Mouse (Mus musculus) embryonic facial prominence, embryonic 14.5 days (tissue): ENCODE measurements around the gene Pnma1. TPM values are rescaled to one million over a fixed set of nuclear protein-coding genes. Genes with fewer than 3 reads are reported as not detected.
"Not testable (repeated sequence)": the region's sequence is repeated elsewhere in the genome, so short reads cannot be mapped to it uniquely, and the experiment has no call there.

Source experiments
- ATAC-seq: fragments of 200-750 bp; cut with Nextera tagmentation; 2 replicates; pipeline ENCODE4 v1.8.0; 2017; ENCODE audit warnings: low read depth, moderate number of reproducible peaks, moderate TSS enrichment
- DNase-seq: peaks from one replicate; pipeline ENCODE4 v3.0.0-alpha.2; 2015; ENCODE audit warnings: low spot score
- H3K27ac ChIP-seq: fragments of 300-500 bp; sonication (generic); replicated peaks from 2 replicates; pipeline ENCODE4 v1.5.1; 2014; ENCODE audit warnings: low read depth, mild to moderate bottlenecking, low read length, moderate library complexity
- H3K27me3 ChIP-seq: fragments of 300-500 bp; sonication (generic); replicated peaks from 2 replicates; pipeline ENCODE4 v1.6.1; 2014; ENCODE audit warnings: low read length; ENCODE audit not compliant: control insufficient read depth, insufficient read depth
- H3K36me3 ChIP-seq: fragments of 300-500 bp; sonication (generic); 2 replicates; pipeline ENCODE4 v1.6.1; 2014; ENCODE audit warnings: low read length, mixed read lengths; ENCODE audit not compliant: control insufficient read depth, insufficient read depth
- H3K4me1 ChIP-seq: fragments of 300-500 bp; sonication (generic); 2 replicates; pipeline ENCODE4 v1.6.1; 2014; ENCODE audit warnings: antibody characterized with exemption, low read length; ENCODE audit not compliant: control insufficient read depth, insufficient read depth
- H3K4me2 ChIP-seq: fragments of 300-500 bp; sonication (generic); 2 replicates; pipeline ENCODE4 v1.6.1; 2014; ENCODE audit warnings: low read depth, mild to moderate bottlenecking, low read length, moderate library complexity, mixed read lengths
- H3K4me3 ChIP-seq: fragments of 300-500 bp; sonication (generic); 2 replicates; pipeline ENCODE4 v1.5.1; 2014; ENCODE audit warnings: low read depth, mild to moderate bottlenecking, low read length
- H3K9ac ChIP-seq: fragments of 300-500 bp; sonication (generic); 2 replicates; pipeline ENCODE4 v1.6.1; 2014; ENCODE audit warnings: low read depth, mild to moderate bottlenecking, low read length, moderate library complexity, mixed read lengths
- H3K9me3 ChIP-seq: fragments of 300-500 bp; sonication (generic); 2 replicates; pipeline ENCODE4 v1.6.1; 2016; ENCODE audit warnings: low read length; ENCODE audit not compliant: control insufficient read depth
- WGBS: fragments of 180-500 bp; shearing (Covaris S2); extraction: QIAGEN DNeasy Blood & Tissue Kit; methylation state at CpG from one replicate; pipeline ENCODE4 v1.1.7; 2014; 5-methylcytosine and 5-hydroxymethylcytosine counted together
- polyA plus RNA-seq: library from polyadenylated mRNA; unstranded; fragments of >200 nt; fragmentation: Nextera tagmentation; extraction: Ambion mirVana; gene quantifications from 2 replicates; pipeline ENCODE4 v1.2.1, GENCODE M21; 2014

The Pnma1 gene
- polyA plus RNA-seq, 1 experiment from 2014 or later, result 1.4 TPM

DNA sequence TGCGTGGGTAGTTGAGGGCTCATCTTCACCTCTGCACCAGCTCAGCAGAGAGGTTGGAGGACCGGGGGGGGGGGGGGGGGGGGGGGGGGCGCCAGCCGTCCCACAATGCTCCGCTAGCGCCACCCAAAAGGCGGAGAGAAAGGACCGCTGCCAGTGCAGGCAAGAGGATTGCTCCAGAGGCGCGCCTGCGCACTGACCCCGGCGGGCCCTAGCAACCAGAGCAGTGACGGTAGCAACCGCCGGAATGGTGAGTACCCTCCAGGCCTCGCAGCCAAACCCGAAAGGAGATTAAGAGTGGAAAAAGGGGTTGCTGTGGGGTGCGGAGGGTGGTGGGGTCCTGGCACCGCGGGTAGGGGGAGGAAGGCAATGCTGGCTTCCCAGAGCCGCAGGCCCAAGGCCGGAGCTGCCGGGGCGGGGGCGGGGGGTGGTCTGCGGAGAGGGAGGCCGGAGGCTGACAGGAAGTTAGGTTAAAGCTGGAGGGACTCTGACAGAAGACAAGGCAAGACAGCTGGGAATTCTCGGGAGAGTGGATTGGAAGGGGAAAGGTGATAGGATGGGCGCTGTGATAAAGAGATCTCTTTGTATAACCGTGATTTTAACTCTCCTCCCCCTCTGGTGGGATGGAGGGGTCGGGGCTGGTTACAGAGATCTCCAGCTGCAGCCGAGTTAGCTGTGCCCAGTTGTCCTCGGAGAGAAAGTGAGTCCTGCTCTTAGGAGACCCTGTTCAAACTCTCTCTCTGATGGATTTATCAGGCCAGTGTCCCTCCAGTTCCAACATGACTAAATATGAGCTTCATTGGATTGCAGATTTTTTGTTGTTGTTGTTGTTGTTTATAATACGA is 33.9 kb downstream of the Pnma1 start, which contains the start of gene Dnal1:
Dnal1 (plus strand) TSS at position 214 of the 842 bp plus-strand sequence.
- Histone ChIP-seq H3K4me1 (peaks cover 7% of the 10 kb centered on the region; the same call in 1 of the 2 replicates), H3K36me3 (no peaks in the 10 kb centered on the region), H3K27me3 (no peaks in the 10 kb centered on the region), H3K4me2 (peak within 1 kb of the TSS; percentile 75), H3K9ac (peak within 1 kb of the TSS; percentile 76), H3K4me3 (peak within 1 kb of the TSS; percentile 71), H3K9me3 (no peaks in the 10 kb centered on the region), H3K27ac (0 out of 2 replicates have a peak within 1 kb of the TSS, but pooled peaks have one; percentile 39)
- WGBS, result 2% methylated on average over 27 of the region's 35 CpGs
- DNase-seq (peak; percentile 97), ATAC-seq (peak; percentile 99)

DNA sequence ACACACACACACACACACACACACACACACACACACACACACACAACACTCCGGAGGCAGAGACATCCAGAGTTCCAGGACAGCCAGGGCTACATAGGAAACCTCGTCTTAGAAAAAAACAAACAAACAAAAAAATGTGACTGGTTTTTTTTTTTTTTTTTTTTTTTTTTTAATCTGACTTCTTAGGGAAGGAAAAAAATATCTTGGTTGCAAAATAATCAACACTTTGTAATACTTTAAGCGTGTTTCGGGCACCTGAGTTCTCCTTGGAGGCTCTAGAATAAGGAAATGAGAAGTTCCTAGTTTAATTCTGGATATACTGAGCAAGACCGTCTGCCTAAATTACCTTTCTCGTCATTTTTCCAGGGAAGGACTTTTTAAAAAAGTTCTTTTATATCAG is 34.6 kb downstream of the Pnma1 start:
- Histone ChIP-seq H3K4me2 (peak overlapping the region; percentile 75), H3K27me3 (no peaks in the 10 kb centered on the region), H3K27ac (no peak overlapping the region), H3K4me3 (peak overlapping the region; percentile 71), H3K36me3 (no peaks in the 10 kb centered on the region), H3K9ac (peak overlapping the region; percentile 14; the same call in 1 of the 2 replicates), H3K4me1 (peaks cover 7% of the 10 kb centered on the region; the same call in 1 of the 2 replicates), H3K9me3 (no peaks in the 10 kb centered on the region)
- ATAC-seq, result no peak
- 40% methylated on average over 6 of the region's 6 CpGs for WGBS
- no peak for DNase-seq

DNA sequence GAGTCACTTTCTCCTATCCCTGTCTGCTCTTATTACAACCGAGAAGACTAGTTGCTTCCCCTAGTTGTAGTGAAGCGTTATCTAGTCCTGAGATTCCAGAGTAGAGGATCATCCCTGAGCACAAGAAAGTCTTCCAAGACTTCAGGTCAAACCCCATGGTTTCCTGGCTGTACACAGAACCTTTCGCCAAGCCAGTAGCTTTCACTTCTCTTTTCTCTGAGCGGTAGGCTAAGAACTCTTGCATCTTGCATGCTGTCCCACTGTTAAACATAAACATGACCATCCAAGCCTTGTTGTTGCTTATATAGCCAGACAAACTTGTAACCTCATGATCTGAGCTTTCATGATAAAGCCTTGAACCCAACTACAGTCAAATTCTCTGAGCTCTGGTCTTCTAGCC is 37.5 kb downstream of the Pnma1 start:
- H3K9ac ChIP-seq, result no peak overlapping the region
- H3K27me3 ChIP-seq, result no peaks in the 10 kb centered on the region
- peaks cover 7% of the 10 kb centered on the region; the same call in 1 of the 2 replicates for H3K4me1 ChIP-seq
- H3K4me2 ChIP-seq, result no peak overlapping the region
- no peaks in the 10 kb centered on the region for H3K36me3 ChIP-seq
- H3K9me3 ChIP-seq, result no peaks in the 10 kb centered on the region
- DNase-seq (no peak), ATAC-seq (no peak)
- H3K27ac ChIP-seq, result no peak overlapping the region
- WGBS, result 91% methylated on average over 4 of the region's 4 CpGs
- H3K4me3 ChIP-seq, result no peak overlapping the region

DNA sequence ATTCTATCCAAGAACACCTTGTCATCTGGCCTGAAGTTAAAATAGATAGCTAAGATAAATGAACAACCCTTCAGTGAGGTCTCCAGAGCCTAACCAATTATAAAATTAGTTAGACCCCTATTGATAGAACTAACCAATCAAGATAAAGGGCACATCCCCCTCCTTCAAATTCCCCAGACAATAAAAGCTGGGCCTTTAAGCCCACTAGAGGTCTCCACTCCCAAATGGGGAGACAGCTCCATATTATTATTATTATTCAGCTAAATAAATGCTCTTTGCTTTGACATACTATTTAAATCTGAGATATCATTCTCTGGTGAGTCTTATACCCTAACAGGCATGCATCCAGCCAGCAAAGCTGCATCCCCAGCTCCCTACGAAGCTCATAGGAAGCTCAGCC is 38.4 kb downstream of the Pnma1 start:
- H3K9ac ChIP-seq, result no peak overlapping the region
- no peak overlapping the region for H3K4me2 ChIP-seq
- 76% methylated on average over 1 of the region's 1 CpGs for WGBS
- no peak overlapping the region for H3K4me3 ChIP-seq
- H3K36me3 ChIP-seq, result no peaks in the 10 kb centered on the region
- no peaks in the 10 kb centered on the region for H3K9me3 ChIP-seq
- H3K27ac ChIP-seq, result no peak overlapping the region
- no peaks in the 10 kb centered on the region for H3K27me3 ChIP-seq
- DNase-seq, result no peak
- H3K4me1 ChIP-seq, result peaks cover 4% of the 10 kb centered on the region; the same call in 1 of the 2 replicates
- ATAC-seq, result no peak

DNA sequence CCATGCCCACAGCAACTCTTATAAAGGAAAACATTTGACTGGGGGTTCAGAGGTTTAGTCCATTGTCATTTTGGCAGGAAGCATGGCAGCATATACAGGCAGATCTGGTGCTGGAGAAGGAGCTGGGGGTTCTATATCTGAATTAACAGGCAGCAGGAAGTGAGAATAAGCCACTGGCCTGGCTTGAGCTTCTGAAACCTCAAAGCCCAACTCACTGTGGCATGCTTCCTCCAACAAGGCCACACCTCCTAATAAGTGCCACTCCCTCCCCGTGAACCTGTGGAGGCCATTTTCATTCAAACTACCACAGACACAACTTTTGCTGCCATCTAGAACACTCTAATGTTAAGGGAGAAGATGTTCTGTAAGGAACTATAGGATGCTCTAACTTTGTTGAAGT is 40.6 kb downstream of the Pnma1 start:
- no peak for DNase-seq
- H3K4me3 ChIP-seq, result no peak overlapping the region
- 63% methylated on average over 1 of the region's 1 CpGs for WGBS
- ATAC-seq, result no peak
- H3K4me1 ChIP-seq, result no peaks in the 10 kb centered on the region
- H3K27ac ChIP-seq, result no peak overlapping the region
- no peaks in the 10 kb centered on the region for H3K9me3 ChIP-seq
- H3K9ac ChIP-seq, result no peak overlapping the region
- no peaks in the 10 kb centered on the region for H3K36me3 ChIP-seq
- H3K4me2 ChIP-seq, result no peak overlapping the region
- no peaks in the 10 kb centered on the region for H3K27me3 ChIP-seq

DNA sequence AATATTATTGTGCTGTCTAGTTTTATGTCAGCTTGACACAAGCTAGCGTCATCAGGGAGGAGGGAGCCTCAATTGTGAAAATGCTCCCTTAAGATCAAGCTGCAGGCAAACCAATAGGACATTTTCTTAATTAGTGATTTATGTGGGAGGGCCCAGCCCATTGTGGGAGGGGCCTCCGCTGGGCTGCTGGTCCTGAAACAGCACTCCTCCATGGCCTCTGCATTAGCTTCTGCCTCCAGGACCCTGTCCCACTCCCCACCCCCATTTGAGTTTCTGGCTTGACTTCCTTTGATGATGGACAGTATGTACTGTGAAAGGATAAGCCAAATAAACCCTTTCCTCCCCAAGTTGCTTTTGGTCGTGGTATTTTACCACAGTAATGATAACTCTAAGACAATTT is 41.3 kb downstream of the Pnma1 start:
- WGBS, result 87% methylated on average over 3 of the region's 3 CpGs
- H3K9me3 ChIP-seq, result no peaks in the 10 kb centered on the region

DNA sequence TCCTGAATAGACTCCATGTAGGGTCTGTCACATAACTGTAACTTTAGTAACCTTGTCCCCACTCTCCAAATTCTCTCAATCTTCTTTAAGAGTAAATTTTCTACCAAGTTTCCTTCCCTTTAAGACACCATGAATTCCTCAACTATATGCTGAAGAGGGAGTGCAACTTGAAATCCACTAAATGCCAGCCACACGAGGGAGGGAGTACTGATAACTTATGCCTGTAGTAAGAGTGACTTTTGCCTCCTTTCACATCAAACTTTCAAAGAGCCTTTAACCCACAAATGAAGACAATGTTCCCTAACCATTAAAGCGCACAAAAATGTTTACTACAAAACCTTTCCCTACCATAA is 46.8 kb downstream of the Pnma1 start:
- peak overlapping the region; percentile 50 for H3K4me3 ChIP-seq
- peak overlapping the region; percentile 73 for H3K4me2 ChIP-seq
- H3K27ac ChIP-seq, result no peak overlapping the region
- 53% methylated on average over 2 of the region's 2 CpGs for WGBS
- no peaks in the 10 kb centered on the region for H3K27me3 ChIP-seq
- ATAC-seq, result no peak
- peak overlapping the region; percentile 73; the same call in 1 of the 2 replicates for H3K9ac ChIP-seq
- 0 out of 2 replicates have a peak, but pooled peaks cover 3% of the 10 kb centered on the region for H3K4me1 ChIP-seq
- H3K36me3 ChIP-seq, result no peaks in the 10 kb centered on the region
- no peak for DNase-seq
- no peaks in the 10 kb centered on the region for H3K9me3 ChIP-seq

More for the DNA sequence above, 41.3 kb downstream of the Pnma1 start:
- Histone ChIP-seq H3K9ac (no peak overlapping the region), H3K4me3 (no peak overlapping the region), H3K36me3 (no peaks in the 10 kb centered on the region), H3K27me3 (no peaks in the 10 kb centered on the region), H3K27ac (no peak overlapping the region), H3K4me1 (no peaks in the 10 kb centered on the region), H3K4me2 (no peak overlapping the region)
- DNase-seq, result no peak
- ATAC-seq, result no peak

DNA sequence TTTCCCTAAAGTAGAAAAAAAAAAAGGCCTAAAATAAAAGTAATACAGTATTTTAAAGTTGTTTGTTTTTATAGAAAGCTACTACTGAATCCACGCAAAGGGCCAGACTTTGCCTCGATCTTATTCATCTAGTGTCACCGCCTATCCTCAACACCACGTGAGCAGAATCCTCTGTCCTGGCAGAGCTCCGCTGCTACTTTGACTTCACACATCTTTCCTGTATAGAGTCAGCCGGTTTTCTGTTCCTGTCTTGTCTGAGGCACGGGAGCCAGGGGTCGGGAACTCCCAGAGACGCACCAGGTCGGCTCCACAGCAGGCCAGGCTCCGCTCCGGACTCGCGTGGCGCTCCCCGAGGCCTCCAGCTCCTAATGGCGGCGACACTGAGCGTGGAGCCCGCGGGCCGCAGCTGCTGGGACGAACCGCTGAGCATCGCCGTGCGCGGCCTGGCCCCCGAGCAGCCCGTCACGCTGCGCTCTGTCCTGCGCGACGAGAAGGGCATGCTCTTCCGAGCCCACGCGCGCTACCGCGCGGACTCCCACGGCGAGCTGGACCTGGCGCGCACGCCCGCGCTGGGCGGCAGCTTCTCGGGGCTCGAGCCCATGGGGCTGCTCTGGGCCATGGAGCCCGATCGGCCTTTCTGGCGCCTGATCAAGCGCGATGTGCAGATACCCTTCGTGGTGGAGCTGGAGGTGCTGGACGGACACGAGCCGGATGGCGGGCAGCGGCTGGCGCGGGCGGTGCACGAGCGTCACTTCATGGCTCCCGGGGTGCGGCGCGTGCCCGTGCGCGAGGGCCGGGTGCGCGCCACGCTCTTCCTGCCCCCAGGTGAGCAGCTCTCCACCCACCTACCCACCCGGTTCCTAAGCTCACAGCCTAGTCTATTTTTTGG is 47.4 kb downstream of the Pnma1 start, which contains the start of gene Acot6:
Acot6 (plus strand) TSS at position 51 of the 889 bp plus-strand sequence.
- H3K9me3 ChIP-seq, H3K4me1 ChIP-seq, H3K27me3 ChIP-seq, H3K36me3 ChIP-seq: not testable (repeated sequence)
- peak; percentile 69 for DNase-seq
- Histone ChIP-seq H3K4me2 (peak within 1 kb of the TSS; percentile 73), H3K27ac (peak within 1 kb of the TSS; percentile 52; the same call in 1 of the 2 replicates), H3K9ac (peak within 1 kb of the TSS; percentile 73), H3K4me3 (peak within 1 kb of the TSS; percentile 50)
- peak; percentile 74 for ATAC-seq
- WGBS, result under 1% methylated on average over 46 of the region's 80 CpGs
